Mouse (Mus musculus) cortical plate, adult 2 months (tissue): ENCODE measurements around the gene Phgr1. TPM values are rescaled to one million over a fixed set of nuclear protein-coding genes. Genes with fewer than 3 reads are reported as not detected.
A peak's percentile ranks its signal among the peaks of the same experiment; 100 is the strongest.

ENCODE experiments used
- H3K27ac ChIP-seq: fragments of 200-500 bp; 2 replicates; pipeline ENCODE4 v1.5.1; 2012; ENCODE audit warnings: low read length, control low read depth, inconsistent platforms; ENCODE audit not compliant: insufficient read depth
- H3K4me1 ChIP-seq: fragments of 200-500 bp; 2 replicates; pipeline ENCODE4 v1.6.1; 2011; ENCODE audit warnings: low read length; ENCODE audit not compliant: control insufficient read depth, insufficient read depth
- H3K4me3 ChIP-seq: fragments of 200-500 bp; 2 replicates; pipeline ENCODE4 v1.5.1; 2011; ENCODE audit warnings: mild to moderate bottlenecking, low read length, control low read depth; ENCODE audit not compliant: insufficient read depth
- CTCF ChIP-seq: fragments of 200-500 bp; IDR thresholded peaks from 2 replicates; pipeline ENCODE4 v1.5.1; 2011; ENCODE audit warnings: mild to moderate bottlenecking, control low read depth, low read length; ENCODE audit not compliant: insufficient read depth; ENCODE audit errors: extremely low read depth
- POLR2A ChIP-seq: fragments of 200-500 bp; IDR thresholded peaks from 2 replicates; pipeline ENCODE4 v1.6.1; 2011; ENCODE audit warnings: mild to moderate bottlenecking, low read length, control low read depth; ENCODE audit not compliant: insufficient read depth; ENCODE audit errors: extremely low read depth
- polyA plus RNA-seq: library from polyadenylated mRNA; depleted of rRNA; stranded (reverse); fragments of >200 nt; gene quantifications from 2 replicates; pipeline ENCODE4 v1.2.3, GENCODE M21; 2012

The Phgr1 gene
- polyA plus RNA-seq, 1 experiment = not detected

GRCm38 (mm10) chr2:118761358-118761757 is 11.2 kb upstream of the Phgr1 start:
- peaks cover 8% of the 10 kb centered on the region for H3K4me1 ChIP-seq
- peak overlapping the region; percentile 26; the same call in 1 of the 2 replicates for H3K4me3 ChIP-seq
- TF ChIP-seq POLR2A (no peak), CTCF (no peak)
- peak overlapping the region; percentile 96 for H3K27ac ChIP-seq

- H3K4me3 ChIP-seq = peak within 1 kb of the TSS; percentile 26
- TF ChIP-seq CTCF (no peak), POLR2A (no peak)
- H3K4me1 ChIP-seq = peaks cover 8% of the 10 kb centered on the region
- peak within 1 kb of the TSS; percentile 96 for H3K27ac ChIP-seq
These were observed 10.4 kb upstream of the Phgr1 start, which contains the start of gene Ccdc9b for GRCm38 (mm10) chr2:118761906-118762783. TSS of gene Ccdc9b (minus strand) at chr2:118762661.

GRCm38 (mm10) chr2:118762784-118763148 is 9.8 kb upstream of the Phgr1 start:
- H3K27ac ChIP-seq = peak overlapping the region; percentile 96
- H3K4me3 ChIP-seq = peak overlapping the region; percentile 26; the same call in 1 of the 2 replicates
- peaks cover 8% of the 10 kb centered on the region for H3K4me1 ChIP-seq
- TF ChIP-seq POLR2A = no peak
- no peak for TF ChIP-seq CTCF

- no peak overlapping the region for H3K4me3 ChIP-seq
- peak overlapping the region; percentile 96; the same call in 1 of the 2 replicates for H3K27ac ChIP-seq
- H3K4me1 ChIP-seq = peaks cover 8% of the 10 kb centered on the region
- TF ChIP-seq POLR2A (no peak), CTCF (no peak)
These were observed 9.1 kb upstream of the Phgr1 start for GRCm38 (mm10) chr2:118763469-118763868.

GRCm38 (mm10) chr2:118764094-118764831 is 8.3 kb upstream of the Phgr1 start:
- no peak for TF ChIP-seq POLR2A
- peak; percentile 54 for TF ChIP-seq CTCF
- Histone ChIP-seq H3K4me1 (peaks cover 8% of the 10 kb centered on the region), H3K27ac (no peak overlapping the region)

GRCm38 (mm10) chr2:118764875-118765274 is 7.7 kb upstream of the Phgr1 start:
- H3K4me1 ChIP-seq = peaks cover 8% of the 10 kb centered on the region
- no peak overlapping the region for H3K27ac ChIP-seq
- H3K4me3 ChIP-seq = no peak overlapping the region
- no peak for TF ChIP-seq POLR2A
- no peak for TF ChIP-seq CTCF

More at GRCm38 (mm10) chr2:118764094-118764831, 8.3 kb upstream of the Phgr1 start:
- no peak overlapping the region for H3K4me3 ChIP-seq

- TF ChIP-seq CTCF = no peak
- no peak for TF ChIP-seq POLR2A
- Histone ChIP-seq H3K4me1 (peaks cover 8% of the 10 kb centered on the region), H3K4me3 (no peak overlapping the region), H3K27ac (no peak overlapping the region)
These were observed 6.2 kb upstream of the Phgr1 start for GRCm38 (mm10) chr2:118766041-118767033.

- H3K27ac ChIP-seq = no peak overlapping the region
- TF ChIP-seq POLR2A (no peak), CTCF (no peak)
- peaks cover 2% of the 10 kb centered on the region for H3K4me1 ChIP-seq
- no peak overlapping the region for H3K4me3 ChIP-seq
These were observed 2.0 kb downstream of the Phgr1 start for GRCm38 (mm10) chr2:118774536-118774935.
